Mouse (Mus musculus): ENCODE measurements around the gene Runx2.

Runx2 gene

DNA sequence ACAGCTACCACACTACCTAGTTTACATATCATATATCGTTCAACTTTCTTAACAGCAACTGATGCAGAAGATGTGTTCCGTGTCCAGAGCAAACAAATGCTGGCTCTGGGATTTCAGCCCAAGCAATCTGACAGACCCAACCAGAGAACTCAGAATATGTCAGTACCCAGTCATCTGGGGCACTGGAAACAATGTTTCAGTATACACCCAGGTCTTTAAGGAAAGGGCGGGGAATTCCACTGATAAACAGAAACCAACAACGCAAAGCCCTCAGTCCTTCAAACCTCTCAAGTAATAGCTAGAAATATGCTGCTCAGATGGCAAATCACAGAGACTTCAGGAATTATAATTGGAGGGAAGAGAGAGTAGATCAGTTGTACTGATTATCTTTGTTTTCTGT, 100.5 kb downstream of the Runx2 start:
- no peak for DNase-seq (ENCODE audit: low spot score in 2 of 2)

DNA sequence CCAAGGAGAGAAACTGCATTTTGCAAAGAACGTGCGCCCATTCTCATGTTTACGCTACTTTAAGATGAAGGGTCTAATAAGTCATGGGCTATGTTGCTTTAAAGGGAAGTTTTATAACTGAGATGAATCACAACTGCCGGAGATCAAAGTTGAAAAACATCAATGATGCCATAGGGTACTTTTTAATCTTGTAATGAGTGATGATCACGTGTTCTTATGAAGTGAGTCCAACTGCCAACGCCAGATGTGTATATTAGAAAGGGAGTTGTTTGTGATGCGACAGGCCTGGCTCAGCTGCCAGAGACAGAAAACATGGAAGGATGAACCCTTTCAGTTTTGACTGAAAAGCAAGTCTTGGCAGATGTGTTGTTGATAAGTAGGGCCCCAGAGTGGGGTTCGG, 101.2 kb downstream of the Runx2 start:
- DNase-seq (ENCODE audit: low spot score in 2 of 2) = no peak

- no peak for DNase-seq (ENCODE audit: low spot score in 2 of 2)
These were observed 104.9 kb downstream of the Runx2 start for GRCm38 (mm10) chr17:44709516-44710252.

GRCm38 (mm10) chr17:44707956-44708355, 106.6 kb downstream of the Runx2 start:
- DNase-seq (ENCODE audit: low spot score in 2 of 2) = no peak

DNA sequence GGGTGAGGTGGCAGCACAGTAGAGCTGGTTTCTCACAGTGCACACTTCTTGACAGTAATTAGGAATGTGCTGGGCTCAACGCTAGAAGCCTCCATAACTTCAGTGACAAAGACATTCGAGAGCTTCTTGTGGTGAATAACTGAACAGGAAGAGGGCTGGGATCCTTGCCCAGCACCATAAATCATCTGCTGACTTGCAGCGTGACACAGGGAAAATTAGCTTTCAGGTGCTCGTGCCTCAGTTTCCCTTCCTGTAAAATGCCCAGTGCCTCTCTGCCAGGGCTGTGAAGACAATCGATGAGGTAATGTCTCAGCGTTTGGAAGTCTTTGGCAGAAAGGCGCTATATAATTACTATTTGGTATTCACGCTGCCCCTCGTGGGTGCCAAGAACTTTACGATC, 108.1 kb downstream of the Runx2 start:
- DNase-seq (ENCODE audit: low spot score in 2 of 2) = no peak

DNA sequence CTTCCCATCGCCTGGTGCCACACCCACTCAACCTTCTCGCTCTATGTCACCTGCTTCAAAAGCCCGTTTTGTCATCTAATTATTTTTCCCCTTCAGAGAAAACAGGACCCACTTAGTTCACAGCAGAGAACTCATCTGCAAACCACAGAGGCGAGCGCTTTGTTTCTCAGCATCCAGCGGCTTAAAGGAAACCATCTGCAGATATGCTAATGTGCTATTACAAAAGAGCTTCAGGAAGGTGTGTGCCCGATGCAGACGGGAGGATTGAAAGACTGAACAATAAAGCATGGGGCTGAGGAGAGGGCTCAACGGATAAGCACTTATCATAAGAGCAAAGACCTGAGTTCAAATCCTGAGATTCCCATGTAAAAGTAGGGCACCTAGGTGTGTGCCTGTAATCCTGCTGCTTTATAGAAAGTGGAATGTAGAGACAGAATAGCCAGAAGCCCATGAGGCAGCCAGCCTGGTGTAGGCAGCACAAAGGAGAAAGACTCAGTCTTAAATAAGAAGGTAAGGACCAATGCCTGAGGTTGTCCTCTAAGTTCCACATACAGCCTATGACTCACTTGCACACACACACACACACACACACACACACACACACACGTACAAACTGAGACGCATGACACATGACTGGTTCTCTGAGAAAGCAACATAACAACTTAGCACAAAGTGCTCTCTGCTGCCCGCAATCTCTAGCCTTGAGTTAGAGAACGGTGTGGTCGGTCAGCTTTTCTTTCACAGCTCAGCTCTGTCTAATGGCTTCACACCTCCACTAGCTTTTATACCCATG, 111.9 kb downstream of the Runx2 start:
- no peak for DNase-seq (ENCODE audit: low spot score in 2 of 2)

GRCm38 (mm10) chr17:44701531-44701930, 113.1 kb downstream of the Runx2 start:
- no peak for DNase-seq (ENCODE audit: low spot score in 2 of 2)

DNA sequence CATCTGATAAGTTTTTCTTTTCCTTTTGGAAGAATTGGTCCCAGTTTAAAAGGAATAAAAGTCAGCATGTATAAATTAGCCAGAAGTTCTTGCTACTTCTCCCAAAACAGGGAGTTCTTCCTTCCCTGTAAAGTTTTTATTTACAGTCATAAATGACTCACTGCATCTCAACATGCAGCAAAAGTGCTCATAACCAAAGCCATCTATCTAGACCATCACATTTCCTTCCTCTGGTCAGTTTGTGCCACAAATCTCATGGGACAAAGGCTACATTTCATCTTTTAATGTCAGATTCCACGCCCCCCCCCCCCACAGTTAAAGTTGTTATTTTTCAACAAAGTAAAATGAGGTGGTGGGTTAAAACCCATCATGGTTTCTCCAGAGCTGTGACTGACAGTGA, 114.3 kb downstream of the Runx2 start:
- DNase-seq (ENCODE audit: low spot score in 2 of 2) = no peak

DNA sequence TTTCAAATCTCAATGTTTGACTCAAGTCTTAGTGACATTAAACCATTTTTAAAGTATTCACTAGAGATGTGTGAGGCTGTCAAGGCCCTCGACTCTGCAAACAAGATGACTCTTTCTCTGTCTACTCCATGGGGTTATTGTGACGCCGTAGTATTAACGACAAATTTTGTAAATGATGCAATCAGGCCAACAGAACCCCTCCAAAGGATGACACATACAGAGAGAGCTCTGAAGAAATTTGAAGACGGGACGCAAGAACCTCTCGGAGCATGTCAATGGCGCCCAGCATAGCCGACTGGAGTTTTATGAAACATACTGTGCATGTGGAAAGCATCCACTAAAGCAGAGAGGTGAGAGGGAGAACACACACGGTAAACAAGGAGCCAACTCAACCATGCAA, 117.5 kb downstream of the Runx2 start:
- DNase-seq (ENCODE audit: low spot score in 2 of 2) = no peak

DNA sequence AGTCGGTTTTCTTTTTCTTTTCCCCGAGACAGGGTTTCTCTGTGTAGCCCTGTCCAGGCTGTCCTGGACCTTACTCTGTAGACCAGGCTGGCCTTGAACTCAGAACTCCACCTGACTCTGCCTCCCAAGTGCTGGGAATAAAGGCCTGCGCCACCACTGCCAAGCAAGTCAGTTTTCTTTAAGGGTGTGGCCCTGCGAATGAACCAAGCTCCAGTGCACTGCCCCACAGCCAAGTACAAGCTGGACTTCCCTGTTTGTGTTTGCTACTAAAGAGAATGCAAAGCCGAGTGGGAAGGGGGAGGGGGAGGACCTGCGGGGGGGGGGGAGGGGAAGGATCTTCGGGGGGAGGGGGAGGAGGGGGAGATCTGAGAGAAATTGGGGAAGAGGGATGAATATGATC, 121.0 kb downstream of the Runx2 start:
- DNase-seq (ENCODE audit: low spot score in 2 of 2) = no peak

DNA sequence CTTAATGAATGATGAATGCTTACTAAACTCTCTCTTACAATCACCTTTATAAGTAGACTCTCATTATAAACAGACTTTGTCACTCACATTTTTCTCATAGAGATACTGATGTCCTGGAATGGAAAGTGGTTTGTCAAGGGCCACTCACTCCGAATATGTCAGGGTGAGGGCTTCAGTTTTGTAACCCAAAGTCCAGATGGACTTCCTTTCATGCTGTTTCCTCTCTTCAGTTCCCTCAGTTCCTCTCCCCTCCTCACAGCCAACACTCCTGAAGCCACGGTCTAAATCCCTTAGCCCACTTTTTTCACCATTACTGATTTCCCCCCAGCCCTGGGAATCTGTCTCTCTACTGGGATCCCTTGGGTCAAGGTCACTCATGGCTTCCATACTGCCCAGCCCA, 123.1 kb downstream of the Runx2 start:
- DNase-seq (ENCODE audit: low spot score in 2 of 2) = no peak

DNA sequence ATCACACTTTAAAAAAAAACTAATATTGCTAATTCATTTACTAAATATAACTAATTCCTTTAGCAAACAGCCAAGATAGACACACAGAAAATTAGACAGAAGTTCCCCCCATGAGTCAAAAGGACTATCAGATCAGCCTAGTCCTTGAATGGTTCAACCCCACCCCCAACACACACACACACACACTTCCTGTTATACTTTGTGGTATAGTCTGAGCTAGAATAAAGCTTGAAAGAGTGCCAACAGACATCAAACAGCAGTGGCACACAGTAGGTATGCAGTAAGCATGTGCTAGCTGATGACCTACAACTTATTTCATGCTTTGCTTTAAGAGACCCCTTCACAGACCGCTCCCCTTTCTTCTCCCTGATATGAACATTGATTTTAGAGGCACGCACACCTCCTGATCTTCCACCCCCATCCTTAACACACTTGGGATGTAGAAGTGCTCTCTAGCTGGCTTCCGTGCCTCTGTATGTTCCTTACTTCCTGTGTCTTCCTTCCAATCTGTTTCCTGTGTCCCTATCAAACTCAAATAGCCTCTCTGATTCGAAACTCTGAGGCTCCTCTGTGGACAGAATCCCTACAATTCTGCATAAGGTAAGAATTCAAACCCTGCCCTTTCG, 124.1 kb downstream of the Runx2 start:
- no peak for DNase-seq (ENCODE audit: low spot score in 2 of 2)

DNA sequence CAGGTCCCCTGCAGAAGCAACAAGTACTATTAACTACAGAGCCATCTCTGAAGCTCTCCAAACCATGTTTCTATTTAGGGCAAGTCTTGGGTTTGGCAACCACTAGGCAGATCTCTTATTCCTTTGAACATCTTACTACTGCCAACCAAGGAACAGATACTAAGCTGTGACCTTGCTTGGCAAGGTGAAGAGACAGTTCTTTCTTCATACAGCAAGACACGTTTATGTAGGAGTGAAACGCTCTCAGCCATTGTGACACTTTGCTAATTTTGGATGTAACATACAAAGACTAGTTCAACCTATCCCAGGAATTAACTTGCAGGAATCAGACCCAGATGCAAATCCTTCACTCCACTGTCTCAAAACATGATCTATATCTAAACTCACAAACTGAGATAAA, 126.3 kb downstream of the Runx2 start:
- no peak for DNase-seq (ENCODE audit: low spot score in 2 of 2)

- DNase-seq (ENCODE audit: low spot score in 2 of 2) = no peak
These were observed 129.1 kb downstream of the Runx2 start for GRCm38 (mm10) chr17:44685514-44685913.

DNA sequence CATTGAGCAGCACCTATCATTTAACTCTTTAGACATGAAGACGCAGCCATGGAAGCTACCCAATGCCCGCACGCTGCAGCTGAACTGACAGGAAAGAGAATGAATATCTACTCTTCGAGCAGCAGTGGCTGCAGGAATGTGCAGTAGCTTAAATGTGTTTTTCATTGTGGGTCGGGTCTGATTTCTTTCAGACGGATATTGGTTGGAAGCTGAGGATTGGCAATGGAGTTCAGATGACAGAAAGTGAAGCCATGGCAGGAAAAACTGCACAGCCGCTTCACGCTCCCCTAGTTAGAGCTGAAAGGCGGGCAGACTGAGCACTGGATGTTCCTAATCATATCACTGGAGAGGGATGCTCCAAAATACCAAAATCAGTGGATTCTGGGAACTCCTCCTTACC, 131.6 kb downstream of the Runx2 start:
- DNase-seq (ENCODE audit: low spot score in 2 of 2) = no peak

DNA sequence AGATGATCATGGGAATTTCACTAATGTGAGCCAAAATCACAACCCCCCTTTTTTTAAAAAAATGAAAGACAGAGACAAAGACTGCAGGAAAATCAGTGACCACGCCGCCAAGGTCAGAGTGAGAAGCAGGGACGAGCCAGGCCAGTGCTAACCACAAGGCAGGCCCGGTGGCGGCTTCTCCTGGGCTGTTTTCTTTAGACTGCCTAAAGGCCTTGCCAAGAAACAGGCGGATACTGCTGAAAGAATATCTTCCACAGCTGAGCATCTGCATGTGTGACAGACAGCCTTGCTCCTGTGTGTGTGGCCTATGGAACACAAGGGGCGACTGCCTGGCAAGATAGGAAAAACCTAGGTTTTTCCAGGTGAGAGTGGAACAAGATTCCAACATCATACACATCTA, 136.8 kb downstream of the Runx2 start:
- no peak for DNase-seq (ENCODE audit: low spot score in 2 of 2)

DNA sequence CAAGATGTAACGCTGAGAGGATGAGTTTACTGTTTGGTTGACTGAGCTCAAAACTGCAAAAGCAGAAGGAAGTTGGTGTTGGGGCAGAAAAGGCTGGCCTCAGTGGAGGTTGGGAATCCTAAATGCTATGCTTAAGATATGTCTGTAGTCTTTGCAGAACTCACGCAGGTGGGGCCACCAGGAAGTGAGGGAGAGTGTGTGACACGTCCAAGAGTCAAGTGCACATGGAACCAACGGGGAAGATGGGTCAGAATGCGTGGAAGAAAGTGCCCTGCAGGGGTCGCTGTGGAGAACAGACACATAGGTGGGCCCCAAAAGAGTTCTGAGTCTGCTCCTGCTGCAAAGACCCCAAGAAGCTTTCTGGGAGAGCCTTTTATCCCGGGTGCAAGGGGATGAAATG, 141.8 kb downstream of the Runx2 start:
- DNase-seq (ENCODE audit: low spot score in 2 of 2) = peak; percentile 60 to 70

GRCm38 (mm10) chr17:44671946-44672692, 142.5 kb downstream of the Runx2 start:
- peak; percentile 84 to 87 for DNase-seq (ENCODE audit: low spot score in 2 of 2)

DNA sequence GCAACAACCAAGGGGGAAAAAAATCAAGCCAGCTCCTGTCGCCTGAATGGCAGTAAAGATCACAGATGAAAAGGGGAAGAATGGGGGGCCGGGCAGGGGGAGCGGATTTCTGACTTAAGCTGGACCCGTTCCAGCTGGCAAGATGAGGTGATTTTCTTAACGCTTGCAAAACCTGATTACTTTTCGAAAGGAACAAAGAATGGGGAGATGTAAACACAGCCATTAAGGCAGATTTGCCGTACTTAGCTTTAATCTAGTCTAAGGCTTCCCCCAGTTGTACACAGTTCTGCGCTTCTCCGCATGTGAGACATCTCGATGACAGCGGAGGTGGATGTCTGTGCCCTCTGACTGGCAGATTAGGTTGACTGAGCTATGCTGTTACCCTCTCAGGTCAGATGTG, 144.6 kb downstream of the Runx2 start:
- no peak for DNase-seq (ENCODE audit: low spot score in 2 of 2)

- DNase-seq (ENCODE audit: low spot score in 2 of 2) = no peak
These were observed 147.3 kb downstream of the Runx2 start for GRCm38 (mm10) chr17:44667346-44667745.

- no peak for DNase-seq (ENCODE audit: low spot score in 2 of 2)
These were observed 150.7 kb downstream of the Runx2 start for GRCm38 (mm10) chr17:44663872-44664271.

DNA sequence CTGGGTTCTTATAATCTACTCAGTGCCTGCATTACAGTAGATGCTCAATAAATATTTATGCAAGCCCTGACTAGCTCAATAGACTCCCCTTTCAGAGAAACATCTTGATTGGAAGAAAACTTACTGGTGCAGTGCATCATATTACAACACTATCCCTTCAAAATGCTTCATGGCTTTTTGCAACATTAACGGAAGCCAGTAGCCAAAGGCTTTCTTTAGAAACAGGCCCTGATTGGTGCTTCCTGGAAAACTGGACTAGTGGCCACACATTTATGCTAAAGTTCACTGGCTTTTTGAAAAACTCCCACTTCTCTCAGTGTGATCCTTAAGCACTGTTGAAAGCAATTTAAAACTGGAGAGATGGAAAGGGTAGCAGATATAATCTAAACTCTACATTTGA, 151.4 kb downstream of the Runx2 start:
- no peak for DNase-seq (ENCODE audit: low spot score in 2 of 2)
